18 mouse cellular contexts compared by ENCODE assay signal in the genomic region with DNA sequence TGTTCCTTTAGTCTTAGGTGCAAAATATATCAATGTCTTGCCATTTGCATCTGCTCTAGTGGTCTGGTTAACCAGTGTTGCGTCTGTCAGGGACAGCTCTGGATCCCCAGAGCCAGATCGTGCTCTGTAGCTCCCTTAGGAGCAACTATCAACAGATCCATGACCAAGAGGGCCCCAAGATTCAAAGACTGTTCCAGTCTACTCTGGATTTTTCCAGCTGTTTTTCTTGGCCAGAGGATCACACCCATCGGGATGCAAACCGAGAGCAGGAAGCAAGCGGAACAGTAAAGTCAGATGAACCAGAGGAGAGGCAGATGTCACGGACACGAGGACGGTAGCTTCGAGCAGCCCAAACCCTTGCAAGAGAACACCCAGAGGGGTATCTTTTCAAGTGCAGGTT. TPM values are rescaled to one million over a fixed set of nuclear protein-coding genes. Genes with fewer than 3 reads are reported as not detected.
"Had no signal": no experiment of that assay in that cellular context is flagged by ENCODE, and none has a peak within 500 bp of the region (broad histone marks: within the 10 kb centered on the region; RNA-seq: fewer than 3 reads in every experiment).

No protein-coding gene starts in this region.

- H3K4me1 ChIP-seq: liver, embryonic 12.5 days; midbrain, embryonic 10.5 days had no signal

- H3K27ac ChIP-seq: limb, embryonic 15.5 days; liver, embryonic 12.5 days; midbrain, embryonic 10.5 days; neural tube, embryonic 13.5 days; stomach, embryonic 15.5 days had no signal

- H3K4me2 ChIP-seq: limb, embryonic 15.5 days; liver, embryonic 12.5 days; neural tube, embryonic 13.5 days; stomach, embryonic 15.5 days had no signal

- H3K9ac ChIP-seq: limb, embryonic 15.5 days; liver, embryonic 12.5 days; neural tube, embryonic 13.5 days; stomach, embryonic 15.5 days had no signal

- H3K27me3 ChIP-seq: limb, embryonic 15.5 days; neural tube, embryonic 13.5 days; stomach, embryonic 15.5 days had no signal

- DNase-seq: kidney, postnatal 36 days; layer of hippocampus, adult 9-11 months; layer of hippocampus, postnatal 36 days; midbrain, embryonic 14.5 days; right cerebral cortex, postnatal 14 days; thymus, adult 2 months; thymus, postnatal 25 days had no signal

- H3K9me3 ChIP-seq: limb, embryonic 15.5 days; liver, embryonic 12.5 days; midbrain, embryonic 10.5 days; neural tube, embryonic 13.5 days; stomach, embryonic 15.5 days had no signal

- ATAC-seq: liver, embryonic 12.5 days had no signal

- H3K4me3 ChIP-seq: limb, embryonic 15.5 days; liver, embryonic 12.5 days; midbrain, embryonic 10.5 days; neural tube, embryonic 13.5 days; stomach, embryonic 15.5 days had no signal

RNA-seq across cellular contexts. Expression of gene Higd1b, which starts 0.5 kb away (rescaled TPM):
- total RNA-seq: megakaryocyte, adult 5-6 weeks had no signal
- polyA plus RNA-seq: liver, embryonic 12.5 days; liver, embryonic 16.5 days; midbrain, embryonic 10.5 days had no signal

RNA-seq across cellular contexts. Expression of gene Ccdc103, which starts 44.9 kb away (rescaled TPM):
- total RNA-seq: megakaryocyte, adult 5-6 weeks had no signal
- polyA plus RNA-seq: spleen, adult 2 months; thymus, adult 2 months had no signal

RNA-seq across cellular contexts. Expression of gene Fam187a, which starts 48.8 kb away (rescaled TPM):
- total RNA-seq: layer of hippocampus, postnatal 36 days; megakaryocyte, adult 5-6 weeks had no signal
- polyA plus RNA-seq: kidney, embryonic 16.5 days; limb, embryonic 11.5 days; limb, embryonic 15.5 days; liver, embryonic 12.5 days; liver, embryonic 16.5 days; midbrain, embryonic 10.5 days; midbrain, embryonic 14.5 days; neural tube, embryonic 13.5 days; spleen, adult 2 months; stomach, embryonic 15.5 days; thymus, adult 2 months; urinary bladder, adult 2 months had no signal
